Mouse (Mus musculus): ENCODE results near the gene Ncapd2.

DNA sequence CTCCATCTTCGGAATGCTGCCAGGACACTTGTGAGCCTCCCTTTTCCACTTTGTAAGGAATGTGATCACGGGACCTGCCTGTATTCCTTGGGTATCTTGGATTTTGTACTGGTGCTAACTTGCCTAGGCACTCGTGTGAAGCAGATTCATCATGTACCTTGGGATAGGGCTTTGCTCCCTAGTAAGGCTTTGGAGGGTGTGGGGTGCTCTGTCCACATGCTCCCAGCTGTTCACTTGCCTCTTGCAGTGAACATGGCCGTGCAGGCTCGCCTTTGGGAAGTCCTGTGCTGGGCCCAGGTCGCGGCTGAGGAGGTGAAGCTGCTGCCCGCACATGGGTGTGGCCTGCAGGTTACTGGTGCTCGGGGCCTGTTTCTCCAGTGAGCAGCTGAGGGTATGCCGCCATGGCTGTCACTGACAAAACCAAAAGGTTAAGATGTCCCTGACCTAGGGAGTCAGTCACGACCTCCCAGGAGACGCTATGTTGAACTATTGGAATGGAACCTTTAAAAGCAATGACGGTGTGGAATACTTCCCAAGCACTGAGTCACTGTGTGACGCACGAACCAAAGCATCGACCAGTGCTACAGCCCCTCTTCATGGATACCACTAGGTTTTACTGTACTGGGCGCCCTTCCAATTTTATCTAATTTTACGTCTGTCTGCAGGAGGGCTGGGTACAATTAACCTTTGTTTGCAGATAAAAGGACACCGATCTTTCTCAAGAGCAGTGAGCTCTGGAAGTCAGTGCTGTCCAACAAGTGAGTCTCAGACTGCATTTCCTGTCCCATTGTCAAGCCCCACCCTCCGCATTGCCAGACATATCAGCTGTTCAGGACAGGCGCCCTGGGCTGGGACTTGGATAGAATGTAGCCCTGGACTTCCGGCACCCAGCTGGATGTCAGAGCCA is 30.4 kb downstream of the Ncapd2 start:
- TF ChIP-seq USF1 (IDR thresholded peaks at IDR 0.05; ENCODE audit: low read depth) (no peak), POLR2A (IDR thresholded peaks at IDR 0.05; ENCODE audit: insufficient read length, low read depth) (peak; percentile 76), MYOD1 (IDR thresholded peaks at IDR 0.05; ENCODE audit: control insufficient read depth in 1 of 3, insufficient read length in 2 of 3, low read depth in 2 of 3) (peak; percentile 31 to 71 (median 42)), REST (IDR thresholded peaks at IDR 0.05; ENCODE audit: insufficient read depth, insufficient read length) (no peak), POLR2AphosphoS2 (IDR thresholded peaks at IDR 0.05; ENCODE audit: insufficient read length, low read depth) (peak; percentile 96), SRF (IDR thresholded peaks at IDR 0.05; ENCODE audit: control insufficient read depth, insufficient read length, low read depth) (no peak), MAX (IDR thresholded peaks at IDR 0.05; ENCODE audit: low read depth) (no peak), TCF12 (IDR thresholded peaks at IDR 0.05; ENCODE audit: insufficient read depth, poor library complexity, severe bottlenecking) (peak; percentile 36), E2F4 (IDR thresholded peaks at IDR 0.05; ENCODE audit: insufficient read depth) (no peak), CEBPB (IDR thresholded peaks at IDR 0.05; ENCODE audit: insufficient read depth, poor library complexity, severe bottlenecking) (no peak), MYOG (IDR thresholded peaks at IDR 0.05; ENCODE audit: control insufficient read depth in 1 of 3, insufficient read depth in 1 of 3, insufficient read length in 2 of 3, low read depth in 2 of 3) (peak; percentile 38 to 85 (median 50)), TCF3 (IDR thresholded peaks at IDR 0.05; ENCODE audit: insufficient read length, low read depth) (no peak)
